Mouse (Mus musculus) embryonic facial prominence, embryonic 12.5 days (tissue): ENCODE results near the gene Gm45623. TPM values are rescaled to one million over a fixed set of nuclear protein-coding genes. Genes with fewer than 3 reads are reported as not detected.

Source experiments
- ATAC-seq: fragments of 200-750 bp; cut with Nextera tagmentation; 2 replicates; pipeline ENCODE4 v1.8.0; 2017; ENCODE audit not compliant: insufficient number of reproducible peaks, insufficient read depth, low FRiP score, low TSS enrichment
- H3K27ac ChIP-seq: fragments of 300-500 bp; sonication (generic); 2 replicates; pipeline ENCODE4 v1.5.1; 2016; ENCODE audit warnings: mild to moderate bottlenecking
- H3K27me3 ChIP-seq: fragments of 300-500 bp; sonication (generic); 2 replicates; pipeline ENCODE4 v1.6.1; 2016; ENCODE audit warnings: mild to moderate bottlenecking, moderate library complexity
- H3K36me3 ChIP-seq: fragments of 300-500 bp; sonication (generic); 2 replicates; pipeline ENCODE4 v1.6.1; 2016; ENCODE audit warnings: mild to moderate bottlenecking
- H3K4me1 ChIP-seq: fragments of 300-500 bp; sonication (generic); 2 replicates; pipeline ENCODE4 v1.6.1; 2016
- H3K4me2 ChIP-seq: fragments of 300-500 bp; sonication (generic); replicated peaks from 2 replicates; pipeline ENCODE4 v1.6.1; 2016; ENCODE audit warnings: mild to moderate bottlenecking, moderate library complexity
- H3K4me3 ChIP-seq: fragments of 300-500 bp; sonication (generic); 2 replicates; pipeline ENCODE4 v1.5.1; 2016; ENCODE audit warnings: mild to moderate bottlenecking
- H3K9ac ChIP-seq: fragments of 300-500 bp; sonication (generic); 2 replicates; pipeline ENCODE4 v1.6.1; 2016; ENCODE audit warnings: mild to moderate bottlenecking, moderate library complexity
- H3K9me3 ChIP-seq: fragments of 300-500 bp; sonication (generic); 2 replicates; pipeline ENCODE4 v1.6.1; 2016; ENCODE audit warnings: mild to moderate bottlenecking, moderate library complexity
- WGBS: fragments of 180-500 bp; shearing (Covaris S2); methylation state at CpG from one replicate; pipeline ENCODE4 v1.1.7; 2016; 5-methylcytosine and 5-hydroxymethylcytosine counted together
- polyA plus RNA-seq: library from polyadenylated mRNA; unstranded; fragments of >200 nt; fragmentation: Nextera tagmentation; extraction: Ambion mirVana; gene quantifications from 2 replicates; pipeline ENCODE4 v1.2.1, GENCODE M21; 2016

The Gm45623 gene
- polyA plus RNA-seq, 1 experiment from 2014 or later, result 0.47 TPM

GRCm38 (mm10) chr13:56751774-56752173 lies 1.9 kb downstream of the Gm45623 start:
- no peaks in the 10 kb centered on the region for H3K9me3 ChIP-seq
- no peak overlapping the region for H3K27ac ChIP-seq
- H3K4me3 ChIP-seq, result no peak overlapping the region
- peaks cover 57% of the 10 kb centered on the region for H3K27me3 ChIP-seq
- H3K36me3 ChIP-seq, result no peaks in the 10 kb centered on the region
- H3K4me2 ChIP-seq, result no peak overlapping the region
- H3K4me1 ChIP-seq, result peaks cover 24% of the 10 kb centered on the region
- ATAC-seq, result no peak
- H3K9ac ChIP-seq, result no peak overlapping the region
- WGBS, result 7% methylated on average over 5 of the region's 5 CpGs

- peaks cover 23% of the 10 kb centered on the region for H3K4me1 ChIP-seq
- WGBS, result 89% methylated on average over 7 of the region's 7 CpGs
- H3K36me3 ChIP-seq, result 0 out of 2 replicates have a peak, but pooled peaks cover under 1% of the 10 kb centered on the region
- H3K9ac ChIP-seq, result no peak overlapping the region
- no peak overlapping the region for H3K4me2 ChIP-seq
- ATAC-seq, result no peak
- H3K4me3 ChIP-seq, result no peak overlapping the region
- no peak overlapping the region for H3K27ac ChIP-seq
- H3K9me3 ChIP-seq, result no peaks in the 10 kb centered on the region
- peaks cover 42% of the 10 kb centered on the region for H3K27me3 ChIP-seq
These were observed 4.2 kb downstream of the Gm45623 start for GRCm38 (mm10) chr13:56749377-56749776.

- no peak overlapping the region for H3K9ac ChIP-seq
- peaks cover 24% of the 10 kb centered on the region for H3K27me3 ChIP-seq
- 68% methylated on average over 8 of the region's 8 CpGs for WGBS
- no peak overlapping the region for H3K27ac ChIP-seq
- no peak overlapping the region for H3K4me3 ChIP-seq
- peaks cover 10% of the 10 kb centered on the region for H3K4me1 ChIP-seq
- no peak overlapping the region for H3K4me2 ChIP-seq
- no peak for ATAC-seq
- H3K9me3 ChIP-seq, result no peaks in the 10 kb centered on the region
- 0 out of 2 replicates have a peak, but pooled peaks cover 4% of the 10 kb centered on the region for H3K36me3 ChIP-seq
These were observed 6.1 kb downstream of the Gm45623 start for GRCm38 (mm10) chr13:56747554-56747953.

- Histone ChIP-seq H3K27me3 (peaks cover 17% of the 10 kb centered on the region), H3K36me3 (0 out of 2 replicates have a peak, but pooled peaks cover 4% of the 10 kb centered on the region), H3K4me2 (no peak overlapping the region), H3K9me3 (no peaks in the 10 kb centered on the region), H3K27ac (no peak overlapping the region), H3K4me1 (peaks cover 5% of the 10 kb centered on the region; the same call in 1 of the 2 replicates), H3K9ac (no peak overlapping the region), H3K4me3 (no peak overlapping the region)
- WGBS, result 75% methylated on average over 10 of the region's 10 CpGs
- no peak for ATAC-seq
These were observed 6.7 kb downstream of the Gm45623 start for GRCm38 (mm10) chr13:56746739-56747532.

DNA sequence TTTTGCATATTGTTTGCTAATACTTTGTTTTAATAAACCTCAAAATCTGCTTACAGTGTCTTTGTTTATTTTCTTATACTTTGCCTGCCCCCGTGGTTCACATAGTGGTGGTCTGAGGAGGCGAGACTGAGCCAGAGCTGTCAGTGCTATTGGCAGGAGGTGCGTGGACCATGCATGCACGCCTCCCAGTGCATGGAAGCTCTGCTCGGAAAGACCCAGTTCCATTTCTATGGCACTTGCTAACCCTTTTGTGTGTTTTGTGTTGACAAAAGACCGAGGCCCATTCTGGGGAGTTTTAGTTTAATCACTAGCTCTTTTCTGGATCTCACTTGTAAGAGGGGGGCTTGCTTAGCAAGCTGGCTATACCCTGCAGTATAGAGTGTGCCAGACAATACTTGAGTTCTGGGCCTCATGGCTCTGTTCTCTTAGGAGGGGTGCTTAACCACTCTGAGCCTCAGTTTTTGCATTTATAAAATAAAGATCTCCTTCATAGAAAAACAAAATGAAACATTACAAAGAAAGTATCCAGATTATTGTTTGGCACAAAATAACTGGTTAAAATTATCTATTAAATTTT lies 11.2 kb downstream of the Gm45623 start:
- H3K4me1 ChIP-seq, result no peaks in the 10 kb centered on the region
- no peak for ATAC-seq
- H3K9me3 ChIP-seq, result no peaks in the 10 kb centered on the region
- H3K4me3 ChIP-seq, result no peak overlapping the region
- WGBS, result 81% methylated on average over 6 of the region's 6 CpGs
- no peaks in the 10 kb centered on the region for H3K27me3 ChIP-seq
- H3K27ac ChIP-seq, result no peak overlapping the region
- no peak overlapping the region for H3K4me2 ChIP-seq
- H3K9ac ChIP-seq, result no peak overlapping the region
- H3K36me3 ChIP-seq, result peaks cover 28% of the 10 kb centered on the region

GRCm38 (mm10) chr13:56741691-56742090 lies 11.9 kb downstream of the Gm45623 start:
- H3K4me2 ChIP-seq, result no peak overlapping the region
- WGBS, result 88% methylated on average over 7 of the region's 7 CpGs
- H3K9me3 ChIP-seq, result no peaks in the 10 kb centered on the region
- ATAC-seq, result no peak
- H3K27ac ChIP-seq, result no peak overlapping the region
- H3K4me3 ChIP-seq, result no peak overlapping the region
- H3K4me1 ChIP-seq, result no peaks in the 10 kb centered on the region
- peaks cover 34% of the 10 kb centered on the region for H3K36me3 ChIP-seq
- no peaks in the 10 kb centered on the region for H3K27me3 ChIP-seq
- H3K9ac ChIP-seq, result no peak overlapping the region

- WGBS, result 86% methylated on average over 6 of the region's 6 CpGs
- H3K4me3 ChIP-seq, result no peak overlapping the region
These were observed 13.1 kb downstream of the Gm45623 start for GRCm38 (mm10) chr13:56740496-56740895.

GRCm38 (mm10) chr13:56739556-56739955 lies 14.1 kb downstream of the Gm45623 start:
- WGBS, result 94% methylated on average over 5 of the region's 5 CpGs
- no peak overlapping the region for H3K4me3 ChIP-seq
- peaks cover 48% of the 10 kb centered on the region for H3K36me3 ChIP-seq

More at GRCm38 (mm10) chr13:56740496-56740895, 13.1 kb downstream of the Gm45623 start:
- no peak overlapping the region for H3K27ac ChIP-seq
- no peaks in the 10 kb centered on the region for H3K9me3 ChIP-seq
- H3K4me2 ChIP-seq, result no peak overlapping the region
- H3K9ac ChIP-seq, result no peak overlapping the region
- peaks cover 40% of the 10 kb centered on the region for H3K36me3 ChIP-seq
- no peak for ATAC-seq
- H3K4me1 ChIP-seq, result no peaks in the 10 kb centered on the region
- no peaks in the 10 kb centered on the region for H3K27me3 ChIP-seq

DNA sequence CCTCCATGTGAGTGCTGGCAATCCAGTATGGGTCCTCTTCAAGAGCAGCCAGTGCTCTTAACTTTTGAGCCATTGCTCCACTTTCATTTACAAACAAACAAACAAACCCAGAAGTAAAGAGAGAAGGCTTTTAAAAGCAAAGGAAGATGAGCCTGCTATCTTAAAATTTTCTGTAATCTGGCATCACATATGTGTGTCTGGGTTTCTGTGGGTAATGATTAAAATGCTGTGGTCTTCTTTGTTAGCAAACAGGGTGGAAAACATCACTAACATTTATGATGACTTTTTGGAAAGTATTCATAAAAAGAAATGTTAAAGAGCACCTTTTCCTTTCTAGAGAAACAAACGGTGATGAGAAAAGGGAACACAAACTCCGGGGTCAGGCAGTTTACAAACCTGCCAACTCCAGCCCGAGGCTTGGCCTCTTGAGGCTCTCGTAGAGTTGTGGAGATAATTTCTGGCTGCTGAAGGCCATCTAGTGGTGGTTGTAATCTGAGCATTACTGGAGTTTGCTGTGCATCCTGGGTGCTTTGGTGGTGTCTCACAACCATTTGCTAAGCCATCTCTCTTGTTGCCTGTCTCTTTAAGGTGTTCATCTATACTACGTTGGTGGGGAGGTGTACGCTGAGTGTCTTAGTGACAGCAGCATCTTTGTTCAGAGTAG lies 18.3 kb downstream of the Gm45623 start:
- H3K4me3 ChIP-seq, result no peak overlapping the region
- no peaks in the 10 kb centered on the region for H3K4me1 ChIP-seq
- H3K36me3 ChIP-seq, result peaks cover 79% of the 10 kb centered on the region
- no peaks in the 10 kb centered on the region for H3K9me3 ChIP-seq
- H3K4me2 ChIP-seq, result no peak overlapping the region
- no peak overlapping the region for H3K9ac ChIP-seq
- no peak for ATAC-seq
- WGBS, result 63% methylated on average over 6 of the region's 6 CpGs
- no peaks in the 10 kb centered on the region for H3K27me3 ChIP-seq
- no peak overlapping the region for H3K27ac ChIP-seq

More at GRCm38 (mm10) chr13:56739556-56739955, 14.1 kb downstream of the Gm45623 start:
- no peaks in the 10 kb centered on the region for H3K9me3 ChIP-seq
- H3K27ac ChIP-seq, result no peak overlapping the region
- ATAC-seq, result no peak
- no peak overlapping the region for H3K9ac ChIP-seq
- no peaks in the 10 kb centered on the region for H3K27me3 ChIP-seq
- no peak overlapping the region for H3K4me2 ChIP-seq
- no peaks in the 10 kb centered on the region for H3K4me1 ChIP-seq

- Histone ChIP-seq H3K27me3 (no peaks in the 10 kb centered on the region), H3K27ac (no peak overlapping the region), H3K4me3 (no peak overlapping the region), H3K36me3 (peaks cover 80% of the 10 kb centered on the region), H3K4me2 (no peak overlapping the region), H3K4me1 (no peaks in the 10 kb centered on the region), H3K9ac (no peak overlapping the region), H3K9me3 (no peaks in the 10 kb centered on the region)
- no peak for ATAC-seq
- 90% methylated on average over 4 of the region's 4 CpGs for WGBS
These were observed 19.0 kb downstream of the Gm45623 start for GRCm38 (mm10) chr13:56734617-56735016.

GRCm38 (mm10) chr13:56729046-56729445 lies 24.6 kb downstream of the Gm45623 start:
- peaks cover 93% of the 10 kb centered on the region for H3K36me3 ChIP-seq
- no peaks in the 10 kb centered on the region for H3K27me3 ChIP-seq
- ATAC-seq, result no peak
- no peak overlapping the region for H3K4me2 ChIP-seq
- WGBS, result 95% methylated on average over 7 of the region's 7 CpGs
- H3K27ac ChIP-seq, result no peak overlapping the region
- H3K4me3 ChIP-seq, result no peak overlapping the region
- no peaks in the 10 kb centered on the region for H3K4me1 ChIP-seq
- no peak overlapping the region for H3K9ac ChIP-seq
- no peaks in the 10 kb centered on the region for H3K9me3 ChIP-seq

- no peaks in the 10 kb centered on the region for H3K9me3 ChIP-seq
- ATAC-seq, result no peak
- H3K4me2 ChIP-seq, result no peak overlapping the region
- H3K27ac ChIP-seq, result no peak overlapping the region
- no peaks in the 10 kb centered on the region for H3K4me1 ChIP-seq
- no peaks in the 10 kb centered on the region for H3K27me3 ChIP-seq
- peaks cover 77% of the 10 kb centered on the region for H3K36me3 ChIP-seq
- WGBS, result 91% methylated on average over 4 of the region's 4 CpGs
- H3K9ac ChIP-seq, result no peak overlapping the region
- no peak overlapping the region for H3K4me3 ChIP-seq
These were observed 27.1 kb downstream of the Gm45623 start for GRCm38 (mm10) chr13:56726551-56726950.
